Mouse (Mus musculus) cerebellum, adult 9-10 months (tissue): ENCODE results near the gene Svs5.

Experiments used
- DNase-seq: peaks from one replicate; pipeline ENCODE4 v3.0.0; 2022

Svs5 gene

GRCm38 (mm10) chr2:164382971-164383370 is 50.4 kb downstream of the Svs5 start:
- DNase-seq: no peak
